Mouse (Mus musculus): ENCODE results near the gene Zfp750.

DNA sequence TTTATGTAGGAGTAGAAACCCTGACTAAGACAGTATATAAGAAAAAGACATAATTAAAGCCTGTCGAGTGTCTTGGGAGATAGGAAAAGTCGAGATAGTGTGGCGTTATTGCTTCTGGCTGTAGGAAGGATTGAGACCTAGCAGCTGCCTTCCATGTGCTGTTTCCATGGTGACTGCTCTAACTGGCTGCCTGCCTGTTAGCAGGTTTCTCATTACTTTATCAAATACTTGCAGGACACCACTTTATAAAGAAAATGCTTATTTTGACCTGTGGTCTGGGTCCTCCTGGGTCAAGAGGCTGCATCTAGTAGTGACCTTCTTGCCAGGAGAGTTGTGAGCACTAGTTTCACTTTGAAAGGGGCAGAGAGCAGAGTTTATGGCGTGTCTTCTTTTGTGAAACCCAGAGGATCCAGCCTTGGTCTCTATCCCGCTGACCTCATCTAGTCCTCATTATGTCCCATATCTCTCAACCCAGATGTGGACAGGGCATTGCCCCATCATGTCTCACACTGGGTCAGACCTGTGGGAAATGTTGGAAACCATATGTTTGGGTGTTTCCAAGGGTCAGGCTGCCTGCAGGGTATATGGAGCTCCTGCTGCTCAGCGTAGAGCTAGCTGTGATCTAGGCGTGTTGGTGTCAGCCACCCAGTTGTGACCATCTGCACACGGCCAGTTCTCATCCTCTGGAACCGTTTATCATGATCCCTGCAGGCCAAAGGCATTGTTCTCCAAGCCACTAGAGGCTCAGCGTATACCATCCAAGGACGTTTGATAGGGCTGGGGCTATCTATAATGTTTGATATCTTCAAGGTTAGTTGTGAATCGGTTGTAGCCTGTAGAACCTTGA, 30.1 kb upstream of the Zfp750 start:
- TF ChIP-seq CTCF (IDR thresholded peaks at IDR 0.05; ENCODE audit: borderline replicate concordance, insufficient read depth, low read length) (no peak), POLR2A (IDR thresholded peaks at IDR 0.05; ENCODE audit: low read depth, low read length) (no peak)

Data from embryonic fibroblast, embryonic 13.5 days (primary cell).